Mouse (Mus musculus) kidney, adult 18-20 months (tissue): ENCODE measurements around the gene Cand2.

Experiments
- DNase-seq: peaks from one replicate; pipeline ENCODE4 v3.0.0; 2021

The Cand2 gene

GRCm38 (mm10) chr6:115775838-115776237 is 1.5 kb downstream of the Cand2 start:
- DNase-seq = no peak

- no peak for DNase-seq
These were observed 2.0 kb downstream of the Cand2 start for GRCm38 (mm10) chr6:115776363-115776762.

DNA sequence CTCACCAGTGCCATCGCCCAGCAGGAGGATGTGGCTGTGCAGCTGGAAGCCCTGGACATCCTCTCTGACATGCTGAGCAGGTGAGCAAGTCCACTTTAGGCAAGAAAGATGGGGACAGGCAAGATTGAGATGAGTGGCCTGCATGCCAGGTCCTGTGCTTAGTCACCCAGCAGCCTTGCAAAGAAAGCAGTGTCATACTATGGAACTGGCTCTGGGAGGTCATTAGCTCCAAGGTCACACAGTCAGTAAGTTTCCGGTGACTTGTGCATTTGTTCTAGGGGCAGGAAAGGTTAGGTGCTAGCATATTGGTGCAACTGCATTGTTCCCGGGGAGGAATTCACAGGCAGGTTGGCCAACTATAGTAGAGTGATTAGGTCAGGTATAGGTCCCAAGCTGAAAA is 8.4 kb downstream of the Cand2 start:
- no peak for DNase-seq

- no peak for DNase-seq
These were observed 16.7 kb downstream of the Cand2 start for GRCm38 (mm10) chr6:115791016-115791415.

DNA sequence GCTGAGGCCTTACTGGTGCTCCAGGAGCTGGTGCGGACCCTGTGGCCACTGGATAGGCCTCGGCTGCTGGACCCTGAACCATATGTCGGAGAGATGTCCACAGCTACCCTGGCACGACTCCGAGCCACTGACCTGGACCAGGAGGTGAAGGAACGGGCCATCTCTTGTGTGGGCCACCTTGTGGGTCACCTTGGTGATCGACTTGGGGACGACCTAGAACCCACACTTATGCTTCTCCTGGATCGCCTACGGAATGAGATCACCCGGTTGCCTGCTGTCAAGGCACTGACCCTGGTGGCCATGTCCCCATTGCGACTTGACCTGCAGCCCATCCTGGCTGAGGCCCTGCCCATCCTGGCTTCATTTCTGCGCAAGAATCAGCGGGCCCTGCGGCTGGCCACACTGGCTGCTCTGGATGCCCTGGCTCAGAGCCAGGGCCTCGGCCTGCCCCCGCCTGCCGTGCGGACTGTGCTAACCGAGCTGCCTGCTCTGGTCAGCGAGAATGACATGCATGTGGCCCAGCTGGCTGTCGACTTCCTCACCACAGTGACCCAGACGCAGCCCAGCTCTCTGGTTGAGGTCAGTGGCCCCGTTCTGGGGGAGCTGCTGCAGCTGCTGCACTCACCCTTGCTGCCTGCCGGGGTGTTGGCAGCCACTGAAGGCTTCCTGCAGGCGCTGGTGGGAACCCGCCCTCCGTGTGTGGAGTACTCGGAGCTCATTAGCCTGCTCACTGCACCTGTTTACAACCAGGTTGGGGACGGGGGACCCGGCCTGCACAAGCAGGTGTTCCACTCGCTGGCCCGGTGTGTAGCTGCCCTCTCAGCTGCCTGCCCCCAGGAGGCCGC is 17.7 kb downstream of the Cand2 start:
- DNase-seq = peak; percentile 67

- DNase-seq = peak; percentile 72
These were observed 18.4 kb downstream of the Cand2 start for GRCm38 (mm10) chr6:115792691-115793215.

GRCm38 (mm10) chr6:115801811-115802210 is 27.5 kb downstream of the Cand2 start:
- DNase-seq = no peak

DNA sequence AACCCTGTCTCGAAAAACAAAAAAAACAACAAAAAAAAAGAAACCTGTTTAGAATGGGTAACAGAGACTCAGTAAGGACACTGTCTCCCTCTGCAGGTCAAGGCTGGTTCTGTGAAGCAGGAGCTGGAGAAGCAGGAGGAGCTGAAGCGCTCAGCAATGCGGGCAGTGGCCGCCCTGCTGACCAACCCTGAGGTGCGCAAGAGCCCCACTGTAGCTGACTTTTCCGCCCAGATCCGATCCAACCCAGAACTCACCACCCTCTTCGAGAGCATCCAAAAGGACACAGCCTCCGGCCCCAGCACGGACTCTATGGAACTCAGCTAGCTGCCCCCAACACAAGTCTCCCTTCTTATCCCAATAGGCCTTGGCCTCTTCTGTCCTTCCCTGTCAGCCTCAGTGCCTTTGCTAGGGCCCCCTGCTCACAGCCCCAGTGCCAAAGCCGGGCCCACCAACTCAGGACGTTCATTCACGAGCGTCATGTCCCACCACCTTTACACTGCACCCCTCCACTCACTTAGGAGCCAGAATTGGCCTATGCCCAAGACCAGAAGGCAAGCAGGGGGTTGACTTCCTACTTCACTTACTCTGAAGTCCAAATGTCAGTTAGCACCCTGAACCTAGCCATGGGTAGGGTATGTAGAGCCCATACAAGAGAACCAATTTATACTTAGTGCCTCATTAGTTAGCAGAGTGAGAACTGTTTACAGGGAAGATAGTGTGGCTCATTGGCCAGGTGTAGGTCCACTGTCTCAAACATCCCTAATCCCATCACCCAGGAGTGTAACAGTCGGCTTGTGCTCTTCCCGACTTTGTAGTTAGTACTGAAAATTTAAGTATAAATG is 29.4 kb downstream of the Cand2 start:
- DNase-seq = peak; percentile 82

DNA sequence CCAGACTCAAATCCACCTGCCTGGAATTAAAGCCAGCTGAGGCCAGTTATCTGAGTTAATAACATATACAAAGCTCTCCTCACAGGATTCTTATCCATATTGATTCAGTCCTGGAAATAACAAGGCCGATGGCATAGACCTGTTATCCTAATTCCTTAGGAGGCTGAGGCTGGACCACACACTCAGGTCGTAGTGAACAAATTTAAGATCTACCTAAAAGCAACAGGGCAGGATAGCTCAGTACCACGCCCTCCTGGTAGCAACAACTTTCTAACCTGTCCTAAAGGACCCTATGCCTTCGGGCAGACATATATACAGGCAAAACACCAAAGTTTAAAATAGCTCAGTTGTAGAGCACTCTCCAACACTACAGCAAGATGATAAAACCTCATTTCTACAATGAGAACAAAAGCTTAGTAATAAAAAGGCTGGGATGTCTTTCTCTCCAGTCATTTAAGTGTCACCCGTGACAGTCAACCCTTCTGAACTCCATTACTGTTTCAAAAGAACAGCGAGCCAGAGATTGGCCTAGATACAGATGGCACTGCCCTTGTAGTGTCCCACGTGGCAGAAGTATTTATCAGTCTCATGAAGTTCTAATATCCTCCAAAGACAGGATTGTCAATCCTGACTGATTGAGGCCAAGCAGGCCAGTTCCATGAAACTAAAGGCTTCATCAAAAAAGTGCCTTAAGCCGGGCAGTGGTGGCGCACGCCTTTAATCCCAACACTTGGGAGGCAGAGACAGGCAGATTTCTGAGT is 30.3 kb downstream of the Cand2 start:
- DNase-seq = no peak

GRCm38 (mm10) chr6:115807464-115808195 is 33.3 kb downstream of the Cand2 start:
- no peak for DNase-seq

DNA sequence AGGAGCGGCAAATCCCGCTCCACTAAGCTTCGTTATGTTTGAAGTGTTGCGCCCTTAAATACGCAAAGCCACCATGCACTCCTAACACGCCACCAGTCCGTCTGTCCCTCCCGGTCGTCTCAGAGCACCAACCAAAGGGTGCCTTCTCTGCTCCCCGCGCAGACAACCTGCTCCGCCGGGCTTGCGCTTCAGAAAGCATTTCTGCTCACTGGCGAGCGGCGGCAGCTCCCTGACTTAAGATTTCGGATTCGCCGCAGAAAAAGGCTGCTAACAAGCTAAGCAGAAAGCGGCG is 33.8 kb downstream of the Cand2 start:
- no peak for DNase-seq

DNA sequence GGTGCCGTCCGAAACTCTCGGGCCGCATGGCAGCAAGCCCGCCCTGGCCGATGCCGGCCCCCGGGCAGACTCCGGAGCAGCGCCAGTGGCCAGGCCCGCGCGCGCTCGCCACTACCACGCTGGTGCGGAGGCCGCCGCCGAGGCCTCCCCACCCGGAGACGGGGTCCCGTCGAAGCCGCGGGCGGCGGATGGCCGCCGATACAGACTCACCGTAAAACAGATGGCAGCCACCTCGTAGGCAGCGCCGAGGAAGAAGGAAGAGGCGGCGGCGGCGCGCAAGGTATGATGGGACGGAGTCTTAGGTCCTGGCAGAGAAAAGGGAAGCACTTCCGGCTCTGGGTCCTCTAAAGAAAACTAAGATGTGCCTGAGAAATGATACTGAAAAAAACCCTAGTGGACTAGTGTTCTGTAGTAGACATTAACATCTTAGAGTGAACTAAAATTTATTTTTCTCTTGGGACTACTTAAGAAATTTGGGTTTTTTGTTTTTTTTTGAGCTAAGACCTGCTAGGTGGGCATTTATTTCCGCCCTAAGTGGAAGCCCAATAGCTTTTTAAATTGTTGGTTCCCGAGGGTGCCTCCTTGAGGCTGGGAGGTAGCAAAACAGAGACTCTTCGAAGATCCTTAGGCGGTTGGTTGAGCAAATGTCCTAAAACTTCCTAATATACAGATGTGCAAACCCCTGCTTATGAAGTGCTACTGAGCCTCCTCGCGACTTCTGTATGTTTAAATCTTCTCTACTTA is 34.3 kb downstream of the Cand2 start, which contains the start of gene Rpl32:
TSS of gene Rpl32 (minus strand) at position 260 of the 744 bp plus-strand sequence.
- peak; percentile 92 for DNase-seq

DNA sequence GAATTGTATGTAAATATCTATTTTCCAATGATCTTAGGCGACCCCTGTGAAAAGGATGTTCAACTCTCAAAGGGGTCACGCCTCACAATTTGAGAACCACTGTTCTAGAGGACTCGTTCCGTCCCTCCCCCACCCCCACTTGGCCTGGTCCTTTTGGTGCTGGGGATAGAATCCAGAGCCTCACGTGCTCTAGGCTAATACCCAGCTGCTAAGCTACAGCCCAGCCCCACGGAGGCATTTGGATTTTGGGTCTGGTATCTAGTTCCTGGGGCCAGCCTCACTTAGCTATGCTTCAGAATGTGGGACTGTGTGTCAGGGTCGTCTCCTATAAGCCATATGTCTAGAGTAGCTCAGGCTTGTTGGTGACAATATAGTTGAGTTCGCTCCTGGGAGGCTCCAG is 37.3 kb downstream of the Cand2 start:
- no peak for DNase-seq

DNA sequence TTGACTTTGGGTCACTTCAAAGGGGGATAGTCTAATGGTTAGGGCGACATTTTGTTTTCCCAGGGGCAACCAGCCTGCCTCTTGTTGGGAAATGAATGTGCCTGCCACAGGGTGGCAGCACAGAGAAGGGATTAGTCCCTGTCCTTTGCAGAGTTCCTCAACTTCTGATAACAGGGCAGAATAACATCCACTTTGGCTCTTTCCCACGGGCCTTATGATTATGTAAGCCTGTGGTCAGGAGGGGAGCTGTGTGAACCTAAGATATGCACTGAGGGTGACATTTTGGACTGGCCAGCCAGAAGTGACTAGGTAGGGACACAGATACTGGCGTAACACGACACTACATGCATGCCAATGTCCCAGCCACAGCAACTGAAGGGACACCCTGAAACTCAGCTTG is 39.8 kb downstream of the Cand2 start:
- DNase-seq = peak; percentile 65

DNA sequence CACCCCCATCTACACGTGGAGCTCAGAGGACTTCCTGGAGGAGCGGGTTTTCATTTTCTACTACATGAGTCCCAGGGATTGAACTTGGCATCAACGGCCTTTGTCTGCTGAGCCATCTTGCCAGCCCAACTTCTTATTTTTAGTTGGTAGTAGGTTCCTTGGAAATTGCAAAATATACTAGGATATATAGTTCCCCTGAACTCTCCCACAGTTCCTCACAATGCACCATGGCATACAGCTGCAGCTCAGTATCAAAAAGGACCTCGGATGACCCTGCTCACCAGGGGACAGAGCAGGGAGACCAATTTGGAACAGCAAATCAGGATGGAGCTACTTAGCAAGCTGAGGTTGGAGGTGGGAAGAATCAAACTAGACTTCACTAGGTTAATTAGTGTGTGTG is 40.7 kb downstream of the Cand2 start:
- DNase-seq = no peak

DNA sequence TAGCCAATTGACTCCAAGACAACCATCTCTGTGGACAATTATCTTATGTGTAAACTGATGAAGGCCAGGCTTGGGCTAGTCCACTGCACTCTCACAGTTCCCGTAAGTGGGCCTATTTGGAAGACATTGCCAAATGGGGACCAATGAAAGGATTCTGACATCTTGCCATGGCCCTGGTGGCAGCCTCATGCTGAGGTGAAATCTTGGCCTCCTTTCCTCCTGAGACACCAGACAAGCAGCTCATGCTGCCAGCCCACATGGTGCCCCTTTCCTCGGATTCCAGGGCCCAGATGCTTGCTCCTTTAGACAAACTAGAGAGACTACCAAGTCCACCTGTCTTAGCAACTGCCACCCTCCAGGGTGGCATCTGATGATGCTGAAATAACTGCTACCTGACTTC is 43.8 kb downstream of the Cand2 start:
- DNase-seq = no peak

DNA sequence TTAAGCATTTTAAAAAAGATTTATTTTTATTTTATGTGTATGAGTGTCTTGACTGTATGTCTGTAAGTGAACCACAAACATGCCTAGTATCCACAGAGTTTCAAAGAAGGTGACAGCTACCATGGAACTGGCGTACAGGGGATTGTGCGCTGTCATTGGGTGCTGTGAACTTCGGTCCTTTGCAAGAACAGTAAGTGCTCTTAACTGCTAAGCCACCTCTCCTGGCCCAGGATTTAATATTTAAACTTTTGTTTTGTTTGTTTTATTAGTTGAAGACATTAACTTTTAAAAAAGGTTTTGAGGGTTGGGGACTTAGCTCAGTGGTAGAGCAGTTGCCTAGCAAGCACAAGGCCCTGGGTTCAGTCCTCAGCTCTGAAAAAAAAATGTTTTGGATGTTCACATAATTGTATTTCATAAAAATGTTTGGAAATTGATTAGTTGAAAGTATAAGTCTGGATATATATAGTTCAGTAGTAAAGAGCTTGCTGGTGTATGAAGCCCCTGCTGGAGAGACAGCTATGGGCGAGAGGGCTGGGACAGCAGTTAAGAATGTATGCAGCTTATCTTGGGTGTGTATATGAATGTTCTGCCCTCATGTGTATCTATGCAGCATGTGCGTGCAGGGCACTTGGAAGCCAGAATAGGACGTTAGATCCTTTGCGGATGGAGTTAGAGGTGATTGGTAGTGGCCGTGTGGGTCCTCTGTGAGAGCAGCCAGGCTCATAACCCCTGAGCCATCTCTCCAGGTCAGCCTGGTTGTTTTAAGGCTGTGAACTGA is 47.1 kb downstream of the Cand2 start:
- no peak for DNase-seq

DNA sequence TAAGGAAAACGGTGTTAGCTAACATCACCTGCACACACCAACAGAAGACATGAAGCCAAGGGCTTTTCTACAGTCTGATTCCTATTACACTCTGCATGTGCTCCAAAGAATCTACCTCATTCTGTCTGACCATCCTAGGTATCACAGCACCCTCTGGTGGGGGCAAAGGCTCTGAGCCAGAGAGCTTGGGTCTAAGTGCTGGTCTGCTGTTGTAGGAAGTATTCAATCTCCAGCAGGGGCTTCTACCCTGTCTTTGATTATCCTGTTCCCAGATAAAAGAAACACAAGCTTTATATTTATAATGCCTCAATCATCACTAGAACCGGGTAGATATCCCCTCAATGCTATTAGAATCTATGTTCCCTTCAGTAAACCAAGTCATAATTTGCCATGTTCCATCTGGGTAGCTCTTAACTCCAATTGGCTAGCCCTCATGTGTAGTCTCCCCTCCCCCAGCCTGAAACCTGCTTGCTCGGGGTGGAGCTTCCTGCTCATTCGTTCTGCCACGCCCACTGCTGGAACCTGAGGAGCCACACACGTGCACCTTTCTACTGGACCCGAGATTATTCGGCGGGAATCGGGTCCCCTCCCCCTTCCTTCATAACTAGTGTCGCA is 49.6 kb downstream of the Cand2 start:
- DNase-seq = peak; percentile 55

GRCm38 (mm10) chr6:115830779-115831601 is 56.7 kb downstream of the Cand2 start:
- no peak for DNase-seq
